Mouse (Mus musculus) kidney, embryonic 14.5 days (tissue): ENCODE measurements around the gene Ndufaf2. TPM values are rescaled to one million over a fixed set of nuclear protein-coding genes. Genes with fewer than 3 reads are reported as not detected.

Experiments used
- ATAC-seq: fragments of 200-750 bp; cut with Nextera tagmentation; 2 replicates; pipeline ENCODE4 v1.8.0; 2017; ENCODE audit warnings: moderate number of reproducible peaks, mild to moderate bottlenecking, moderate TSS enrichment, moderate library complexity; ENCODE audit not compliant: low FRiP score, low TSS enrichment
- H3K27ac ChIP-seq: fragments of 300-500 bp; sonication (generic); 2 replicates; pipeline ENCODE4 v1.5.1; 2014; ENCODE audit warnings: low read depth, mild to moderate bottlenecking, low read length, moderate library complexity, mixed read lengths
- H3K27me3 ChIP-seq: fragments of 300-500 bp; sonication (generic); 2 replicates; pipeline ENCODE4 v1.6.1; 2014; ENCODE audit warnings: mild to moderate bottlenecking, low read length; ENCODE audit not compliant: control insufficient read depth, insufficient read depth
- H3K36me3 ChIP-seq: fragments of 300-500 bp; sonication (generic); 2 replicates; pipeline ENCODE4 v1.6.1; 2014; ENCODE audit warnings: low read length, mixed read lengths; ENCODE audit not compliant: control insufficient read depth, insufficient read depth
- H3K4me1 ChIP-seq: fragments of 300-500 bp; sonication (generic); 2 replicates; pipeline ENCODE4 v1.6.1; 2014; ENCODE audit warnings: low read length, mixed read lengths; ENCODE audit not compliant: control insufficient read depth, insufficient read depth
- H3K4me2 ChIP-seq: fragments of 300-500 bp; sonication (generic); replicated peaks from 2 replicates; pipeline ENCODE4 v1.6.1; 2014; ENCODE audit warnings: low read depth, mild to moderate bottlenecking, low read length
- H3K4me3 ChIP-seq: fragments of 300-500 bp; sonication (generic); 2 replicates; pipeline ENCODE4 v1.5.1; 2014; ENCODE audit warnings: mild to moderate bottlenecking, low read length
- H3K9ac ChIP-seq: fragments of 300-500 bp; sonication (generic); 2 replicates; pipeline ENCODE4 v1.6.1; 2014; ENCODE audit warnings: low read depth, mild to moderate bottlenecking, low read length, moderate library complexity
- H3K9me3 ChIP-seq: fragments of 300-500 bp; sonication (generic); 2 replicates; pipeline ENCODE4 v1.6.1; 2016; ENCODE audit warnings: low read length; ENCODE audit not compliant: control insufficient read depth
- WGBS: fragments of 180-500 bp; shearing (Covaris S2); extraction: QIAGEN DNeasy Blood & Tissue Kit; methylation state at CpG from one replicate; pipeline ENCODE4 v1.1.7; 2014; 5-methylcytosine and 5-hydroxymethylcytosine counted together
- polyA plus RNA-seq: library from polyadenylated mRNA; unstranded; fragments of >200 nt; fragmentation: Nextera tagmentation; extraction: Ambion mirVana; gene quantifications from 2 replicates; pipeline ENCODE4 v1.2.1, GENCODE M21; 2014

The Ndufaf2 gene
- polyA plus RNA-seq, 1 experiment from 2014 or later = 80.4 TPM

GRCm38 (mm10) chr13:108127883-108128282, 30.5 kb downstream of the Ndufaf2 start:
- H3K4me3 ChIP-seq = no peak overlapping the region
- 0 out of 2 replicates have a peak, but pooled peaks cover 5% of the 10 kb centered on the region for H3K4me1 ChIP-seq
- H3K27ac ChIP-seq = no peak overlapping the region
- H3K9ac ChIP-seq = no peak overlapping the region
- H3K4me2 ChIP-seq = no peak overlapping the region
- H3K9me3 ChIP-seq = no peaks in the 10 kb centered on the region
- H3K27me3 ChIP-seq = no peaks in the 10 kb centered on the region
- no peaks in the 10 kb centered on the region for H3K36me3 ChIP-seq
- no peak for ATAC-seq
- WGBS = 46% methylated on average over 1 of the region's 1 CpGs

GRCm38 (mm10) chr13:108127130-108127529, 31.3 kb downstream of the Ndufaf2 start:
- Histone ChIP-seq H3K9ac (no peak overlapping the region), H3K4me1 (0 out of 2 replicates have a peak, but pooled peaks cover 5% of the 10 kb centered on the region), H3K36me3 (no peaks in the 10 kb centered on the region), H3K4me2 (no peak overlapping the region), H3K9me3 (no peaks in the 10 kb centered on the region), H3K27ac (no peak overlapping the region), H3K4me3 (no peak overlapping the region), H3K27me3 (no peaks in the 10 kb centered on the region)
- WGBS = 10% methylated on average over 1 of the region's 1 CpGs
- no peak for ATAC-seq

- H3K4me2 ChIP-seq = no peak overlapping the region
- no peak overlapping the region for H3K4me3 ChIP-seq
- no peaks in the 10 kb centered on the region for H3K36me3 ChIP-seq
- H3K27ac ChIP-seq = no peak overlapping the region
- H3K4me1 ChIP-seq = 0 out of 2 replicates have a peak, but pooled peaks cover 5% of the 10 kb centered on the region
- H3K27me3 ChIP-seq = no peaks in the 10 kb centered on the region
- no peak overlapping the region for H3K9ac ChIP-seq
- H3K9me3 ChIP-seq = no peaks in the 10 kb centered on the region
- no peak for ATAC-seq
- 88% methylated on average over 2 of the region's 2 CpGs for WGBS
Measured at GRCm38 (mm10) chr13:108126246-108126645, 32.2 kb downstream of the Ndufaf2 start.

GRCm38 (mm10) chr13:108124096-108124495, 34.3 kb downstream of the Ndufaf2 start:
- H3K4me3 ChIP-seq = no peak overlapping the region
- H3K27ac ChIP-seq = no peak overlapping the region
- H3K4me1 ChIP-seq = 0 out of 2 replicates have a peak, but pooled peaks cover 5% of the 10 kb centered on the region
- no peak for ATAC-seq
- H3K36me3 ChIP-seq = no peaks in the 10 kb centered on the region
- no peaks in the 10 kb centered on the region for H3K9me3 ChIP-seq
- H3K4me2 ChIP-seq = no peak overlapping the region
- WGBS = 70% methylated on average over 11 of the region's 11 CpGs
- no peaks in the 10 kb centered on the region for H3K27me3 ChIP-seq
- no peak overlapping the region for H3K9ac ChIP-seq

- no peaks in the 10 kb centered on the region for H3K36me3 ChIP-seq
- 50% methylated on average over 15 of the region's 15 CpGs for WGBS
- no peak overlapping the region for H3K4me2 ChIP-seq
Measured at GRCm38 (mm10) chr13:108123109-108123723, 35.2 kb downstream of the Ndufaf2 start.

GRCm38 (mm10) chr13:108119411-108120310, 38.8 kb downstream of the Ndufaf2 start:
- Histone ChIP-seq H3K27ac (no peak overlapping the region), H3K4me3 (no peak overlapping the region), H3K4me1 (0 out of 2 replicates have a peak, but pooled peaks cover 8% of the 10 kb centered on the region), H3K27me3 (no peaks in the 10 kb centered on the region), H3K36me3 (no peaks in the 10 kb centered on the region), H3K9ac (no peak overlapping the region), H3K4me2 (no peak overlapping the region), H3K9me3 (no peaks in the 10 kb centered on the region)
- WGBS = 71% methylated on average over 9 of the region's 9 CpGs
- ATAC-seq = no peak

More at GRCm38 (mm10) chr13:108123109-108123723, 35.2 kb downstream of the Ndufaf2 start:
- Histone ChIP-seq H3K4me1 (0 out of 2 replicates have a peak, but pooled peaks cover 5% of the 10 kb centered on the region), H3K9ac (no peak overlapping the region), H3K9me3 (no peaks in the 10 kb centered on the region), H3K27me3 (no peaks in the 10 kb centered on the region), H3K27ac (no peak overlapping the region), H3K4me3 (no peak overlapping the region)
- ATAC-seq = no peak

GRCm38 (mm10) chr13:108118188-108118587, 40.2 kb downstream of the Ndufaf2 start:
- Histone ChIP-seq H3K4me1 (0 out of 2 replicates have a peak, but pooled peaks cover 3% of the 10 kb centered on the region), H3K36me3 (no peaks in the 10 kb centered on the region), H3K9me3 (no peaks in the 10 kb centered on the region), H3K27ac (no peak overlapping the region), H3K27me3 (no peaks in the 10 kb centered on the region), H3K4me3 (no peak overlapping the region), H3K4me2 (no peak overlapping the region), H3K9ac (no peak overlapping the region)
- 62% methylated on average over 1 of the region's 1 CpGs for WGBS
- no peak for ATAC-seq

- Histone ChIP-seq H3K4me1 (0 out of 2 replicates have a peak, but pooled peaks cover 3% of the 10 kb centered on the region), H3K4me2 (no peak overlapping the region), H3K9me3 (no peaks in the 10 kb centered on the region), H3K9ac (no peak overlapping the region), H3K36me3 (no peaks in the 10 kb centered on the region), H3K27me3 (no peaks in the 10 kb centered on the region), H3K4me3 (no peak overlapping the region), H3K27ac (no peak overlapping the region)
- no peak for ATAC-seq
Measured at GRCm38 (mm10) chr13:108117654-108118053, 40.8 kb downstream of the Ndufaf2 start.

- 77% methylated on average over 3 of the region's 3 CpGs for WGBS
- Histone ChIP-seq H3K36me3 (no peaks in the 10 kb centered on the region), H3K9ac (no peak overlapping the region), H3K4me2 (no peak overlapping the region), H3K4me1 (0 out of 2 replicates have a peak, but pooled peaks cover 3% of the 10 kb centered on the region), H3K9me3 (no peaks in the 10 kb centered on the region), H3K27ac (no peak overlapping the region), H3K4me3 (no peak overlapping the region), H3K27me3 (no peaks in the 10 kb centered on the region)
- ATAC-seq = no peak
Measured at GRCm38 (mm10) chr13:108114257-108114656, 44.2 kb downstream of the Ndufaf2 start.
